Mouse (Mus musculus) brain, embryonic 14.5 days (tissue): ENCODE results near the gene Mpzl2.

Experiments
- CTCF ChIP-seq: fragments of 200-500 bp; IDR thresholded peaks from 2 replicates; pipeline ENCODE4 v1.5.1; 2012; ENCODE audit warnings: inconsistent platforms, mild to moderate bottlenecking, moderate library complexity, borderline replicate concordance; ENCODE audit not compliant: insufficient read depth, insufficient read length; ENCODE audit errors: extremely low read depth
- POLR2A ChIP-seq: fragments of 200-500 bp; IDR thresholded peaks from 2 replicates; pipeline ENCODE4 v1.6.1; 2012; ENCODE audit warnings: mild to moderate bottlenecking, inconsistent platforms, borderline replicate concordance; ENCODE audit not compliant: poor library complexity, insufficient read depth, insufficient read length, severe bottlenecking; ENCODE audit errors: extremely low read depth

GRCm38 (mm10) chr9:44992271-44992670 lies 47.3 kb upstream of the Mpzl2 start:
- no peak for TF ChIP-seq POLR2A
- TF ChIP-seq CTCF = no peak
